Mouse (Mus musculus): ENCODE measurements around the gene Zmym6.

Zmym6 gene

DNA sequence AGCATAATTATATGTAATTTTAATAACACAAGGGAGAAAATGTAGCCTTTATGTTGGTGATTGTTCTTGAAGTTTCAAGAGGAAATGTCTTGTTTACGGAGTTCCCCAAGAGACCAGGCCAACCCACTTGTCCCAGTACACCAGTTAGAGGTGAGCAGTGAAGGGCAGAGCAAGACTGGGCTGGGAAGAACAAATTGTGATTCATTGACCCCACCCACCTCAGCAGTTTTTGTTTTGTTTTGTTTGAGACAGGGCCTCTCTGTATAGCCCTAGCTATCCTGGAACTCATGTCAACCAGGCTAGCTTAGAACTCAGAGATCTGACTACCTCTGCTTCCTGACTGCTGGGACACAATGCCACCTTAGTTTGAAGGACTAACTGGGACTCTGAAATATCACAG, 47.1 kb downstream of the Zmym6 start:
- DNase-seq (ENCODE audit: low read depth, low spot score): no peak

DNA sequence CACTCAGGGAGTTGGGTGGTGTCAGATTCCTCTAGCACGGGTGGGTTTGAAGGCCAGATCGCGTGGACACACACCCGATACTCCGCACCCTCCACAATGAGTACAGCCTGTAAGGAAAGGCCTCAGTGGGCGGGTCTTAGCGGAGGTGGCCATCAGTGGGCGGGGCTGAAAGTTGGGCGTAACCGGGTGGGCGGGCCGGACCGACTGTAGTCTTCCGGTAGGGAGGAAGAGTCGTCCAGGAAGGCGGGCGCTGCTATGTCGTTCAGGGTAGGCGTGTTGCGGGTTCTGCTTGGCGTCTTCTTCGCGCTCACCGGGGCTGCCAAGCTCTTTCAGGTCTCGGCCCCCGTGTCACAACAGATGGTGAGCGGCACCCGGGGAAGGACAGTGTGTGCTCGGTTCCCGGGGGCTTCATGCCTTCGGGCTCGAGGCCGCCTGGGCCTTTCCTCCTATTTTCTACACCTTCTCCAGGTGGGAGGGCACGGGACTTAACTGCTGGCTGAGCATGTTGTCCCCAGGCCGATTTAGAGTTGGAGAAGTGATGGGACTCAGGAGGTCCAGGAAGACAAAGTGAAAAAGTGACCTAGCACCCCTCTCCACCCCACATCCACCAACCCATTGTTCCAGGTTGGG, 48.8 kb downstream of the Zmym6 start:
- DNase-seq (ENCODE audit: low read depth, low spot score): peak; percentile 77

DNA sequence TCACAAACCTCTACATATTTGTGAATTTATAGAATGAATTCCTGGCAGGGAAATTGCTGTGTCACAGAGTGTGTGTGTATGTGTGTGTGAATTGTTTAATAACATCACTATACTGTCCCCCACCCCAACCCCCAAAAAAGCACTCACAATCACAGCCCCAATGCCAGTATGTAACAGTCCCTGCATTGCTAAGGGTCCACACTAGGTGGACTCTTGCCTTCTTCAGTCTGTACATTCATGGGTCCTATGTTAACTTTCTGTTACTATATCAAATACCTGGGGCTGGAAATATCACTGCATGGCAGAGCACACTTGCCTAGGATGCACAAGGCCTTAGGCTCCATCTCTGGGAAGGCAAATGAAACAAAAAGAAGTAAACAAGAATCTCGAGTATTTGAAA, 57.5 kb downstream of the Zmym6 start:
- DNase-seq (ENCODE audit: low read depth, low spot score): no peak

DNA sequence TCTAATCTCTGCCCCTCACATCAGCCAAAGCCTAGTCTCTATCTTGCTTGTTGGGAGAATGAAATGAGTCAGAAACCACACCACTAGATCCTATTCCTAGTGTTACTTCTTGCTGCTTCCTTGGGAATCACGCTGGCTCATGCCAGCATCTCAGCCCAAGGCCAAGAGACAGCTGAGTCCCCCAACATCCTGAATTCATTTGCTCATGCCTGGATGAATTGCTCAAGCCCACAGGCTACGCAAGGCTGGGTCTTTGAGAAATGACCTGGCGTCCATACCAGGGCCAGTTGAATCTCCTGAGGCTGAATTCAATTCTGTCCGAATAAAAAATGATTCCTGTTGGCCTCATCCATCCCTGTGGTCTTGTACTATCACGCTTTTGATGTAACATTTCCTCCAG, 60.4 kb downstream of the Zmym6 start:
- no peak for DNase-seq (ENCODE audit: low read depth, low spot score)

DNA sequence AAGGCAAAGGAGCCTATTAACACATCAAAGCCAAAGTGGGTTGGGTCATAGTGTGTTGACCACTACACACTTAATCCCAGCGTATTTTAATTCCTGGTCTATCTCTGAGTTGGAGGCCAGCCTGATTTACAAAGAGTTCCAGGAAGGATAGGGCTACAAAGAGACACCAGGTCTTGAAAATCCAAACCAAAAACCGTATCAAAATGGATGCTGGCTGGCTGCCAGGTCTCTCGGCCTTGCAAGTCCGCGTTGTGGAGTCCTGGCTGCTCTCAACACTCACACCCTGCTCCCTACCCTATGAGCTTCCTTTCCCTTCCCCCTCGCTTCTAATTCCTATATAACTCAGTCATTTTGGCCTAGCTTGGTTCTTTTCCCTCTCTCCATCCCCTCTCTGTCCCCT, 61.3 kb downstream of the Zmym6 start:
- no peak for DNase-seq (ENCODE audit: low read depth, low spot score)

DNA sequence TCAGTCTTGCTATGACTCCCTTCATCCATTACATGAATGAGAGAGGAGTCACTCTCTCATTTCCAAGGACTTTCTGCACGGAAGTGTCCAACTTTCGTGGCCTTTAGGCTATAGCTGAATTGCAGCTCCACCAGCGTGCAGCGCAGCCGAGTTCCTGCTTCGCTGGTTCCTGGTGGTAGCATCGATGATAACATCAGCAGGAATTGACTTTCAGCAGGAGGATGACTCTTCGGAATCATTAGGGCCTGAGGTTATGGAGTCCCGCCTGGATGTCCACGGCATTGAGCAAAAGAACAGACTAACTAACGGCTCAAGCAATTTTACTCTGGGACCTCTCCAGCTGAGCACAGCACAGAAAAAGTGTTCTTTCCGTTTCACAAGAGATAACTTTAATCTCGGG, 72.8 kb downstream of the Zmym6 start:
- no peak for DNase-seq (ENCODE audit: low read depth, low spot score)

DNA sequence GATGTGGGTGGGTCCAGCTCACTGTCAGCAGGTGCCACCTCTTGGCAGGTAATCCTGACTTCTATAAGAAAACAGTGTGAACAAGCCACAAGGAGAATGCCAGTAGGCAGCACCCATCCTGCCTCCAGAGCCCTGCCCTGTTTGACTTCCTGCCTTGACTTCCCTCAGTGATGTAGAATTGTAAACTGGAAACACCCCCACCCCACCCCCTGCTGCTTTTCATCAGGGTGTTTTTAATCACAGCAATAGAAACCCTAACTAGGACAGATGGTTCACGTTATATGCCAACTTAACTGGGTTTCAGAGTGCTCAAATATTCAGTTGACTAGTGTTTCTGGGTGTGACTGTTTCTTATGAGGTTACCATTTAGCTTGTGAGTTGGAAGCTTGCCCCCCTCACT, 76.2 kb downstream of the Zmym6 start:
- DNase-seq (ENCODE audit: low read depth, low spot score): no peak

DNA sequence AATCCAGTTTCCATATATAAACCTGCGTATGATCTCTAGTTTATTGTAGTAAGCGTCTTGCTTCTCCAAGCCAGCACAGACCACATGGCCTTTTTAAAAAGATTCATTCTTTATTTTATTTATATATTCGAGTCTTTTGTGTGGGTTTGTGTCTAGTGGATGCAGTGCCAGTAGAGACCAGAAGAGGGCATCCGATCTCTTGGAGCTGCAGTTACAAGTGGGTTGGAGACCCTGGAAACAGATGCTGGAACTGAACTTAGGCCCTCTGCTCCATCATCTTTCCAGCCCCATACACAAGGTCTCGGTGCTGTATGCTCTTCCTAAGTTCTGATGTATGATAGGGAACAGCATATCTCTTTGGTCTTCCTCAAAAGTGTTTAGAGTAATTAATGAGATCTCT, 78.6 kb downstream of the Zmym6 start:
- DNase-seq (ENCODE audit: low read depth, low spot score): no peak

DNA sequence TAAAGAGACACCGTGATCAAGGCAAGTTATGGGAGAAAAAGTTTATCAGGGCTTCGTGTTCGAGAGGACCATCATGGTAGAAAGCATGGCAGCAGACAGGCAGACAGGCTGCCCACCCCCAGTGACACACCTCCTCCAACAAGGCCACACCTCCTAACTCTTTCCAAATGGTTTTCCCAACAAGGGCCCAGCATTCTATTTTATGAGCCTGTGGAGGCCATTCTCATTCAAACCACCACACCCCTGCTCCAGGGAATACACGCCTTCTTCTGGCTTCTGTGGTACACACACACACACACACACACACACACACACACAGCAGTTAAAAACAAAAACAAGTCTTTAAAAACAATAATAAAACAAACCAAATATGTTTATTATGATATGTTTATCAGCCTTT, 80.6 kb downstream of the Zmym6 start:
- no peak for DNase-seq (ENCODE audit: low read depth, low spot score)

DNA sequence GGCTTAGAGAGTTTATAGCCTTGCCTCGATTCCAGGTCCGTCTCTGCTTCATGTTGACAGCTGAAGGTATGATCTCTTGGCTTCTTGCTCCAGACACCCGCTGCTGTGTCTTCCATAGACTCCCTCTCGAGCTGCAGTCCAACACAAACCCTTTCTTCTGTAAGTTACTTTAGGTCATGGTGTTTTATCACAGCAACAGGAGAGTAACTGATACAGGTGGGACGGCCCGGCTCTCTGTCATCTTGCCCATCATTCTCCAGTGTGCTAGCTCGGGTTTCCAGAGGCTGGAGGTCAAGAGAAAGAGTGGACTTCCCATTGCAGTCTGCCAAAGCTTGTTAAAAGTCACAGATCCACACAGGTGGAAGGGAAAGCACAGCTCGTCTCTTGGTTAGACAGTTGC, 86.7 kb downstream of the Zmym6 start:
- DNase-seq (ENCODE audit: low read depth, low spot score): no peak

DNA sequence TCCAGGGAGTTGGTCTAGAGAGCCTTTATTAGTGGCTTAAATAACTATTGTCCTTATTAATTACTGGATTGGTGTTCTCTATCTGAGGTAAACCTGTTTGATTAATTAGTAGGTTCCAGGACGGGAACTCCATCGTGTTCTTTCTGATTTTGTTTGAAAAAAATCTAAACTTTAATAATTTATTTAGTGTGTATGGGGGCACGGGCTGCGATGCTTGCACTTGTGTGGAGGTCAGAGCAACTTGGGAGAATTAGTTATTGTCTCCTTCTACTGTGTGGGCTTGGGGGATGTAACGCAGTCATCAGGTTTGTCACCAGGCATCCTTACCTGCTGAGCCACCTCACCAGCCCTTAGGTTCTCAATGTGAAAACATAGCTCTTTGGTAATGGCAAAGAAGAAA, 89.9 kb downstream of the Zmym6 start:
- DNase-seq (ENCODE audit: low read depth, low spot score): no peak

DNA sequence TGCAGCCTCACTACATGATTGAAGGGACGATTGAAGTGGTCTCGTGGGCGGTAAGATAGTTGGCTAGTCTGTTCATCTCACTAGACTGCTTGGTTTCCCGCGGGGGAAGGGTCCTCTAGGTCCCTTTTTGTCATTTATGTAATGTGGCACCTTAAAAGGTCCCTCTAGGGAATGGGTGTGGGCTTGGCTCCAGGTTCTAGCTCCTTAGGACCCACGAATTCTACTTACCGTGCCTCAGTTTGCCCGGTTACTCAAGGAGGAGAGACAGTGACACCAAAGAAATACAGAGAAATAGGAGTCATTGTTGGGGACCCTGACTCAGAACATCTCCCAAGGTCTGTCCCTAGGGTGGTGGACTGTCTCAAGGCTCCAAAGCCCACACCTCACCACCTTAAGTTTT, 90.5 kb downstream of the Zmym6 start:
- no peak for DNase-seq (ENCODE audit: low read depth, low spot score)

DNA sequence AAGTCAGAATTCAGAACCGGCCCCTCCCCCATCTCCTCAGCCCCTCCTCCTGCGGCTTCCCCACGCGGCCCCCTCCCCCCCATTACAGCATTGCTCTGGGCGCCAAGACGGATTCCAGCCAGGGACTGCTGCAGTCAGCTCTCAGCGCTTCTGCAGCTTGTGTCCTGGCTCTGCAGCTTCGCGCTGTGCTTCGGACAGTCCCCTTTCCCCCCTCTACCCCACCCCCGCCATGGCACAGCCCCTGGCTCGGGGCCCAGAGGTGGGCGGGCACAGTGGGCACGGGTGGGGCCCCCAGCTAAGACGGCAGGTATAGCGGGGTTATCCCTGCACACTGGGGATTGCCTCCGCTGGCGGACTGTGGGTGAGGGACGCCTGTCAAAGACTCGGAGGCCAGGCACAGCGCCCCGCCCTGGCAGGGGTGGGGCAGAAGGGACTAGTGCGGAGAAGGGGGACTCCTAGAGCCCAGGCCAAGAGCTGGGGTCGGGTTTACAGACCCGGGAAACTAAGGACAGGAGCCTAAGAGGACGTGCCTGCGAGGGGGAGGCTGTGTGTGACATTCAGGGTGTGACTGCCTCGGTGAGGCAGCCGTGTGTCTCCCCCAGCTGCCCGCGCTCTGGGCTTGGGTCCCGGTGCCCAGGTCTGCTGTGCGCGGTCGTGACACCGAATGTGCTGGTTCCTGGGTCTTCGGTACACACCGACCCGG, 91.2 kb downstream of the Zmym6 start:
- peak; percentile 25 for DNase-seq (ENCODE audit: low read depth, low spot score)

DNA sequence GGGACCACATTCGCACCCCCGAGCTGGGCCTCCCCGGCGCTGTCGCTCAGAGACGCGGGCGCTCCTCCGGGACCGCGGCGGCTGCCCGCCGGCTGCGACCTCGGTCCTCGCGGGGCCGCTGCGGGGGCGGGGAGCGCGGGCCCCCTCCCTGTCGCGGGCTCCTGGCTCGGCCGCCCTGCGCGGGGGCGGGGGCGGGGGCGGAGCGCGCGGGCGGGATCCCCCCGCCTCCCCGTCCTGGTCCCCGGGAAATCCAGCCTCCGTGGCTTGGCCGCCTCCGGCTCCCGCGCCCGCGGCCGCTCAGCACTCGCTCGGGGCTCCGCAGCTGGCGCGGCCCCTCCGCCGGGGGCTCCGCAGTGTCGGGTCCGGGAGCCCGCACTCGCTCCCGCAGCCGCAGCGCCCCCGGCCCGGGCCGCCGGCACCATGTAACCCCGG, 91.7 kb downstream of the Zmym6 start, which contains the start of gene Dlgap3:
Dlgap3 (plus strand) TSS at position 291 of the 432 bp plus-strand sequence.
- DNase-seq (ENCODE audit: low read depth, low spot score): no peak

DNA sequence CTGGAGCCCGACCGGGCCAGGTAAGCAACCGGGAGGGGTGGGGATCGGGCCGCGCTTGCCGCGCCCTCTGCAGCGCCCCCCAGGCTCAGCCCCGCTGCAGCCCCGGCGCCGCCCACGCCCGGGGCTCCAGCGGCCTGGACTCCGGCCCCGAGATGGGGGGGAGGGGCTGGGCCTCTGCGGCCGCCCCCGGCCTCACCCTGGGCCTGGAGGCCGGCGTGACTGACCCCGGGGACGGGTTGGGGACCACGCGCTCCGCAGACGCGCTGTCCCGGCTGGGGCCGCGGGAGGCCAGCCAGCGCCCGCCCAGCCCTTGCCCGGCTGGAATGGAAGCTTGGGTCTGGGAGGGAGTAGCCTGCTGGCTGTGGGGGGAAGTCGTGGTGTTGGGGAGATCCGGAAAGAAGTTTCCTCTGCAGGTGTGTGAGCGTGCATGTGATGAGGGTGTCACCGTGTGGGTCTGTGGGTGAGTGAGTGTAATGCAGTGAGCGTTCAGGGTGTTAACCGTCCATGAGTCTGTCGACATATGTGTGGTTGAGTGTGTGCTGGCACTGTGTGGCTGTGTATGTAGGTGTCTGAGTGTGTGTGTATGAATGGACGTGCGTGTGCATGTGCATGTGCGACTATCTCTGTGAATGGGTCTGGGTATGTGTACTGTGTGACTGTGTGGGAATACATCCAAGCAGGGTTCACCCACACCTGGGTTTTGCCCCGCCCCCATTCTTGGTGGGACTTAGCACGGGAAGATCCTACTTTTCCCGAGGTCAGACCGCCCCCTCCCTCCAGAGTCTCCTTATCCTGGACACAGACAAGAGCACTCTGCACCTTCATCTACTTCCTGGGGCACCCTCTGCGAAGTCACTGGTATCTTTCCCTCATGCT, 92.4 kb downstream of the Zmym6 start:
- no peak for DNase-seq (ENCODE audit: low read depth, low spot score)

DNA sequence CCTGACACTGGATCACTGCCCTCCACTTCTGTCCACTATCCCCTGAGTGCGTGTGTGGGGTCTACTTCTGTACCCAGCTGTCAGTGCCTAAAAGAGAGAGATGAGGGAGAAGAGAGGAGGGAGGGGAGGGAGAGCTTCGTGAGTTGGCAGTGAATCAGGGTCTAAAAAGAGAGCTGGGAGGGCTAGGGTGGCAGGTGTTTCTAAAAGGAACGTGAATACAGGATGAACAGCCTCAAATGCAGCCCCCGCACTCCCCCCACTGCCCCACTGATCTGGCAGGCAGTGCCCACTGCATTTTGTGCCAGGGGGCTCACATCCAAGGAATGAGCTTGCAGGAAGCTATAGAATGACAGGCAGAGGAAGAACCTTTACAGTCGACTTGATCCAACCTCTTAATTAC, 93.7 kb downstream of the Zmym6 start:
- DNase-seq (ENCODE audit: low read depth, low spot score): no peak

DNA sequence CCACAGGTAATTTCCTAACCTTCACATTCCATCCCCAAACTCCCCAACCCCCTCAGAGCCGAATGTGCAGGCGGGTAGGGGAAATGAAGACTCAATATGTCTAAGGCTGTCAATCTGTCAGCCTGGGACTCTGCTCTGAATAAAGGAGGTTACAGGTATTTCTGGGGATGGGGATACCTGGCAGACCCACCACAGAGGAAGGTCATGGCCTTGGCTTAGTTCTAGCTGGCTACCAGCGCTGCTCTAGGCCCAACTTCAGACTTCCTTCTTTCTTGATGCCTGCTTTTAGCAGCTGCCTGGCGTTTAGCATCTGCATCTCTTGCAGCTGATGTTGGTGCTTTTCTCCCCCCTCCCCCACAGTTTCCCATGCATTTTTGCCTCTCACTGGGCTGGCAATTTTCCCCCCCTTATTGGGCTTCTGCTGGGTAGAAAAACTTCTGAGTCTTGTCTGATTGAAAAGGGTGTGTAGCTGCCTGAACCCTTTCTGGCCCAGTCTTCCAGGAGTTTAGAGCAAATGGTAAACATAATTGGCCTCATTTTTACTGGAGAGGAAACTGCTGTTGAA, 94.2 kb downstream of the Zmym6 start:
- no peak for DNase-seq (ENCODE audit: low read depth, low spot score)

DNA sequence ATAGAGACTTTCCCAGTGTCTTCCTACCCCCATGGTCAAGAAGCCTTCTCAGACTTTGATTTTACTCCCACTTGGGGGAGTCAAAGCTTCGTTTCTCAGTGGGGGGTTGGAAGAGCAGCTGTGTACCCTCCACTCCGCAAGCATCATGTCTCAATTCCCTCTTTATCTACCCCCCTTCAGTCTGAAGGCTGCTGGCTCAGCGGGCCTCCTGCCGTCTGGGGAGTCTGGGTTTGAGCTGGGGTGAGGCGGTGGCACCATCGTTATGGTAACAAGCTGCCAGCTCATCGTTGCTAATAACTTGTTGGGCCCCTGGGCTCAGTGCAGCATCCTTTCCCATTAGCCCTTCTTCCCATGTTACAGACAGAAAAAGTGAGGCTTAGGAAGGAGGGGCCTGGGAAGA, 94.9 kb downstream of the Zmym6 start:
- no peak for DNase-seq (ENCODE audit: low read depth, low spot score)

DNA sequence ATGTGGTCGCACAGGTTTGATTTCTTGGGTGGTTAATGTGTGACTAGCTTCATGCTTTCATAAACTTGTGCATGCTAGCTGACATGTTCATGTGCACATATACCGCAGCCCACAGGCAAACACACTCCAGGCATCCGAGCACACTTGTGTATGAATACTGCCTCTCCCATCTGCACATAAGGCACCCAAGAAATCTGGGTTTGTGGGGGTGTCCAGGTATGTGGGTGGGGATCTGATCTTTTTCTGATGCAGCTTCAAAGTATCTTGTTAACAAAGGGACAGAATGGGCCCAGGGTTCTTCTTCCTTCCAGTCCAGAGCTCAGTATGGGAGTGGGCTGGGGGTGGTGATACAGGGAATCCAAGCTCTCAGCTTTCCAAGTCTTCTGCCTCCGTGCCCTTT, 95.4 kb downstream of the Zmym6 start:
- DNase-seq (ENCODE audit: low read depth, low spot score): no peak

DNA sequence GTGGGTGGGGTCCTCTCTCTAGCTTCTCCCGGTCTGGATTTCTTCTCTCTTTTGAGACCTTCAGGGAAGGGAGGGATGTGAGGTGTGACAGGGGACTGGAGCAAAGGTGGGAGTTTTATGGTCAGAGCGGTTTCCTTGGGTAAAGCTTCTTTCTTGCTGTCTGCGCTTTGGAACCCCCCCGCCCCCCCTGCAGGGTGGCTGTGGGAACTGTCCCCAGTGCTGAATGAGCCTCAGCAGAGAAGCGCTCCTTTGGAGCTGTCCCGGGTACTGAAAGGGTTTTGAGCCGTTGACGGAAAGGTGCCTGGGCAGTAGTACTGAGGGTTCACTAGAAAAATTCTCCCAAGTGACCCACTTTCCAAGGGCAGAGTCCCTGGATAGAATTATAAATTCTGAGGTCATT, 96.3 kb downstream of the Zmym6 start:
- peak; percentile 88 for DNase-seq (ENCODE audit: low read depth, low spot score)

All from forelimb bud, embryonic 11.5 days (tissue).